Mouse (Mus musculus): ENCODE data around the gene Gbgt1.

DNA sequence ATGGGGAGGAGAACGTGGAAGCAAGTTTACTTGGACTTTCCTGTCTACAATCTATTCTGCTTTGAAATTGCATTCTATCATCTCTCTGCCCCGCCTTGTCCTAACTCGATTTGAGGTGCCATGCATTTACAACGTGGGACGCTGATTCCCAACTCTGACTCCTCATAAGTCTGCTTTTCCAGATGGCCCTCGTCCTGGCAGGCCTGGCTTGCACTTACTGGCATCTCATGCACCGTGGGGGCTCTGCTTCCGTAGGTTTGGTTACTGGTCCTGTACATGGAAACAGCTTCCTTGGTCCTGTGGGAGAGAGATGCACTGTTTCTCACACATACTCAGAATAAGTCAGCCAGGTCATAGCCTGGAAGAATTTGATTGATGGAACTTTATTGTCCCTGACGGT lies 31.8 kb upstream of the Gbgt1 start:
- TF ChIP-seq CTCF (IDR thresholded peaks at IDR 0.05; ENCODE audit: extremely low read depth, insufficient read length, insufficient replicate concordance, low read depth, low read length) (no peak), POLR2A (IDR thresholded peaks at IDR 0.05; ENCODE audit: low read depth, low read length) (no peak)

Data from small intestine, adult 2 months (tissue).